Comparison of ENCODE assay signal across 16 mouse cellular contexts in the genomic region with DNA sequence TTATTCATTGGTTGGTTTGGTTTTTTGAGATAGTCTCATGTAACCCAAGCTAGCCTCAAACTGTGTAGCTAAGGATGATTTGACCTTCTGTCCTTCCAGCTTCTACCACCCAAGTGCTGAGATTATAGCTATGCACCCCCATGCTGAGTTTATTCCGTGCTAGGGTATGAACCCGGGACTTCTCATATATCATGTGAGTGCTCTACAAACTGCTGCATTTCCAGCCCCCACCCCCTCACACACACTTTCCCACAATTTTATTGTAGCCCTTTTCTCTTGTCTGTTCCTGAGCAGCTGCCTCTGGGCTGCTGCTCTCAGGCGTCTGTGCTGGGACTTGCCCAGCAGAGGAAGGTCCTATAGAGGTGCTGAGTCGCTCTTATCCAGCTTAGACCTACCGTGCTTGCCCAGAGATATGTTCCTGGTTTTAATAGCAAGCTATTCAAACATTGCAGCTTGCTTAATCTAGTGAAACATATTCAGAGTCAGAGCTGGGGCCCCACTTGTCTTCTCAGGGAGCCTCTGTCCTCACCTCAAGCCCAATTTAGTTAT.
A peak's percentile ranks its signal among the peaks of the same experiment; 100 is the strongest.
DNase-seq lines count a peak whose midpoint lies in the region; ATAC-seq lines count a peak whose summit lies in the region.
"Had no signal": no experiment of that assay in that cellular context is flagged by ENCODE, and none has a peak within 500 bp of the region (broad histone marks: within the 10 kb centered on the region; RNA-seq: fewer than 3 reads in every experiment).

No protein-coding gene starts in this region.

- no peak overlapping the region for H3K4me2 ChIP-seq in embryonic facial prominence, embryonic 12.5 days (replicated peaks)
- no peak overlapping the region for H3K4me2 ChIP-seq in kidney, embryonic 15.5 days
- H3K4me2 ChIP-seq in embryonic facial prominence, embryonic 13.5 days = no peak overlapping the region
- no peak overlapping the region for H3K4me2 ChIP-seq in neural tube, embryonic 15.5 days

- no peaks in the 10 kb centered on the region for H3K27me3 ChIP-seq in embryonic facial prominence, embryonic 12.5 days
- no peaks in the 10 kb centered on the region for H3K27me3 ChIP-seq in embryonic facial prominence, embryonic 10.5 days (replicated peaks; ENCODE audit: low read depth, poor library complexity, severe bottlenecking)
- no peaks in the 10 kb centered on the region for H3K27me3 ChIP-seq in kidney, embryonic 15.5 days
- H3K27me3 ChIP-seq in embryonic facial prominence, embryonic 13.5 days = no peaks in the 10 kb centered on the region
- H3K27me3 ChIP-seq in neural tube, embryonic 15.5 days (replicated peaks) = no peaks in the 10 kb centered on the region

- no peak for DNase-seq in embryonic facial prominence, embryonic 10.5 days (ENCODE audit: low spot score)
- no peak for DNase-seq in kidney, adult 9 months
- DNase-seq in spleen, postnatal 4 days (ENCODE audit: low spot score in 2 of 2) = no peak
- no peak for DNase-seq in thymus, postnatal 36 days
- DNase-seq: cerebellum, adult 2 months; embryo, embryonic 11 days; kidney, adult 2 months; lung, postnatal 36 days; midbrain, embryonic 14.5 days had no signal

- H3K4me1 ChIP-seq in embryonic facial prominence, embryonic 12.5 days = peaks cover 8% of the 10 kb centered on the region; the same call in 1 of the 2 replicates
- peaks cover 6% of the 10 kb centered on the region; the same call in 1 of the 2 replicates for H3K4me1 ChIP-seq in embryonic facial prominence, embryonic 10.5 days
- peaks cover 6% of the 10 kb centered on the region; the same call in 1 of the 2 replicates for H3K4me1 ChIP-seq in kidney, embryonic 15.5 days
- peaks cover 16% of the 10 kb centered on the region for H3K4me1 ChIP-seq in embryonic facial prominence, embryonic 13.5 days
- H3K4me1 ChIP-seq in neural tube, embryonic 15.5 days = peaks cover 12% of the 10 kb centered on the region
- H3K4me1 ChIP-seq: hindbrain, embryonic 10.5 days had no signal

- 36% methylated on average over 5 of the region's 5 CpGs for WGBS in embryonic facial prominence, embryonic 12.5 days
- 71% methylated on average over 5 of the region's 5 CpGs for WGBS in embryonic facial prominence, embryonic 10.5 days
- WGBS in kidney, embryonic 15.5 days = 36% methylated on average over 5 of the region's 5 CpGs
- 26% methylated on average over 5 of the region's 5 CpGs for WGBS in embryonic facial prominence, embryonic 13.5 days
- WGBS in neural tube, embryonic 15.5 days = 33% methylated on average over 5 of the region's 5 CpGs

- H3K9me3 ChIP-seq in embryonic facial prominence, embryonic 12.5 days = no peaks in the 10 kb centered on the region
- no peaks in the 10 kb centered on the region for H3K9me3 ChIP-seq in embryonic facial prominence, embryonic 10.5 days
- H3K9me3 ChIP-seq in kidney, embryonic 15.5 days (replicated peaks) = no peaks in the 10 kb centered on the region
- H3K9me3 ChIP-seq in embryonic facial prominence, embryonic 13.5 days = no peaks in the 10 kb centered on the region
- H3K9me3 ChIP-seq in neural tube, embryonic 15.5 days (replicated peaks) = no peaks in the 10 kb centered on the region
- H3K9me3 ChIP-seq: forebrain, embryonic 10.5 days; hindbrain, embryonic 10.5 days had no signal

- peak overlapping the region; percentile 19; the same call in 1 of the 2 replicates for H3K27ac ChIP-seq in embryonic facial prominence, embryonic 12.5 days
- H3K27ac ChIP-seq in embryonic facial prominence, embryonic 10.5 days (replicated peaks) = no peak overlapping the region
- peak overlapping the region; percentile 11; the same call in 1 of the 2 replicates for H3K27ac ChIP-seq in kidney, embryonic 15.5 days
- H3K27ac ChIP-seq in embryonic facial prominence, embryonic 13.5 days = peak overlapping the region; percentile 64; the same call in 1 of the 2 replicates
- H3K27ac ChIP-seq in neural tube, embryonic 15.5 days (replicated peaks) = peak overlapping the region; percentile 45; the same call in 1 of the 2 replicates
- H3K27ac ChIP-seq: forebrain, embryonic 10.5 days; hindbrain, embryonic 10.5 days; liver, embryonic 14.5 days had no signal

- H3K9ac ChIP-seq in embryonic facial prominence, embryonic 12.5 days = no peak overlapping the region
- H3K9ac ChIP-seq in kidney, embryonic 15.5 days = no peak overlapping the region
- H3K9ac ChIP-seq in embryonic facial prominence, embryonic 13.5 days = no peak overlapping the region
- H3K9ac ChIP-seq in neural tube, embryonic 15.5 days (replicated peaks) = no peak overlapping the region
- H3K9ac ChIP-seq: liver, embryonic 14.5 days had no signal

- no peak overlapping the region for H3K4me3 ChIP-seq in embryonic facial prominence, embryonic 12.5 days
- H3K4me3 ChIP-seq in embryonic facial prominence, embryonic 10.5 days = no peak overlapping the region
- H3K4me3 ChIP-seq in kidney, embryonic 15.5 days (replicated peaks) = no peak overlapping the region
- no peak overlapping the region for H3K4me3 ChIP-seq in embryonic facial prominence, embryonic 13.5 days
- H3K4me3 ChIP-seq in neural tube, embryonic 15.5 days (replicated peaks) = no peak overlapping the region
- H3K4me3 ChIP-seq: forebrain, embryonic 10.5 days; hindbrain, embryonic 10.5 days had no signal

- ATAC-seq in embryonic facial prominence, embryonic 12.5 days (ENCODE audit: insufficient number of reproducible peaks, insufficient read depth, low FRiP score, low TSS enrichment) = peak; percentile 64; the same call in 1 of the 2 replicates
- ATAC-seq in kidney, embryonic 15.5 days (replicated peaks; ENCODE audit: low FRiP score) = 0 out of 2 replicates have a peak, but pooled peaks have one; percentile 40
- ATAC-seq in embryonic facial prominence, embryonic 13.5 days (ENCODE audit: insufficient number of reproducible peaks, insufficient read depth, low FRiP score, low TSS enrichment, low read depth) = no peak; the same call in 1 of the 2 replicates
- ATAC-seq in neural tube, embryonic 15.5 days (ENCODE audit: low FRiP score) = no peak; the same call in 1 of the 2 replicates

- no peaks in the 10 kb centered on the region for H3K36me3 ChIP-seq in embryonic facial prominence, embryonic 12.5 days
- H3K36me3 ChIP-seq in embryonic facial prominence, embryonic 10.5 days (replicated peaks) = peaks cover 5% of the 10 kb centered on the region; the same call in 1 of the 2 replicates
- H3K36me3 ChIP-seq in kidney, embryonic 15.5 days = peaks cover 8% of the 10 kb centered on the region
- 0 out of 2 replicates have a peak, but pooled peaks cover 7% of the 10 kb centered on the region for H3K36me3 ChIP-seq in embryonic facial prominence, embryonic 13.5 days
- no peaks in the 10 kb centered on the region for H3K36me3 ChIP-seq in neural tube, embryonic 15.5 days
- H3K36me3 ChIP-seq: hindbrain, embryonic 10.5 days had no signal

Comparison
In these comparisons a context has a peak if more than half of its experiments do, and no peak if none do; other contexts are left out.
1. ATAC-seq: peak in embryonic facial prominence, embryonic 12.5 days (single experiment) and kidney, embryonic 15.5 days (single experiment); none in embryonic facial prominence, embryonic 13.5 days (single experiment) and neural tube, embryonic 15.5 days (single experiment).